Mouse (Mus musculus): Measurements from ENCODE around the gene Eps8l3.
A peak's percentile ranks its signal among the peaks of the same experiment; 100 is the strongest.

The Eps8l3 gene

DNA sequence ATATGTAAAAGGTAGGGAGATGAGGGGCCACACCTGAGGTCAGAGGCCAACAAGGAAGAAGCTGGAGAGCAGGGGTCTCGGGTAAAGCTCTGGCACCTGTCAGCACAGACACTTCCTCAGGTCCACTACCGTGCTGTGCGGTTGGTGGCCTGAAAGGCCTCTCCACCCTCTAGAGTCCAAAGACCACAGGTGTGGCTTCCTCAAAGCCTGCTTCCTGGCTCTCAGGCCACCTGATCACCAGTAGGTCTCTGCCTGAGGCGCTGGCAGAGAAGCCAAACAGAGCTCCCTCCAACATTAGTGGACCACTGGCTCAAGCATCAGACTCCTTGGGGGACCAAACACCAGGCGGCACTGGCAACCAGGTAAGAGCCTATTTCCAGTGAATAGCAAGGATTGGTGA, at the start of gene Eps8l3:
Eps8l3 (plus strand) TSS at position 225 of the 400 bp plus-strand sequence.
- DNase-seq (ENCODE audit: low spot score in 2 of 2) = no peak

DNA sequence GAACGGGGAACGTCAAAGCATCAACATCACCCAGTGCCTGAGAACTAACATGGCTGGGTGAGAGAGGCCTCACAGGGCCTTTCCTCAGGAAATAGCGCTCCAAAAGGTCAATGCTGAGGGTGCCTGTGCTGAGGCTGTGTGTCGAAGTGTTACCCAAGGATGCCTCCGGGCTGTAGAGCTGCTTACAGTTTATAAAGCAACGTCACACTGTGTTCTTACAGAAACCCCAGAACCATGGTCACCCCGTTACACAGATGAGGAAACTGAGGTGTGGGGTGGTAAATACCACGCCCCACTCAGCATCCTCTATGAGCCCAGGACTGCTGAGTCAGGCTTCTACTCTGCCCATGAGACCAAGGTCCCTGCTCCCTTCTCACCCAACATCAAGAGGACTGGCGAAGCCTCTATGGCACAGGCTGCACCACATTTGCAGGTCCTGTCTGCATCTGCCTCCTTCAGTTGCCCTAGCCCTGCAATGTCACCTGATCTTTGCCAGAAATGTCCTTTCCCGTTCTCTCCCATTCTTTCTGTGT, 49.1 kb upstream of the Eps8l3 start:
- DNase-seq (ENCODE audit: low spot score in 2 of 2) = no peak

- DNase-seq (ENCODE audit: low spot score in 2 of 2) = no peak
Observed at GRCm38 (mm10) chr3:107828518-107828917, 48.5 kb upstream of the Eps8l3 start.

DNA sequence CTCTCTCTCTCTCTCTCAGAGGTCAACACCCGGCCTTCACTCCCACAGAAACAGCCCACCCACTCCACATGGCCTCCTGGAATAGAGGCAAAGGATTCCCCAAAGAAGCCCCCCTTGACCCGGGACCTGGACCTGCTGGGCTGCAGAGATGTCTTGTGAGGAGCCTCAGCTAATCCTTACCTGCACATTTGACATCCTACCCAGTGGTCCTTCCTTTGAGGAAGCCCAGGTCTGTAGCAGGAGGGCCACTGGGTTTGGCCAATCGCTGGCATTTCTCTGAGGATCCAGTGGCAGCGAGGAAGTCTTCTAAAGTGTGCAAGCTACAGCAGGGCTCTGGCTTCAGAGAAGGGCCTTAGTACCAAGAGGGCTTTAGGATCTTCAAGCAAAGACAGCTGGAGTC, 48.0 kb upstream of the Eps8l3 start:
- no peak for DNase-seq (ENCODE audit: low spot score in 2 of 2)

DNA sequence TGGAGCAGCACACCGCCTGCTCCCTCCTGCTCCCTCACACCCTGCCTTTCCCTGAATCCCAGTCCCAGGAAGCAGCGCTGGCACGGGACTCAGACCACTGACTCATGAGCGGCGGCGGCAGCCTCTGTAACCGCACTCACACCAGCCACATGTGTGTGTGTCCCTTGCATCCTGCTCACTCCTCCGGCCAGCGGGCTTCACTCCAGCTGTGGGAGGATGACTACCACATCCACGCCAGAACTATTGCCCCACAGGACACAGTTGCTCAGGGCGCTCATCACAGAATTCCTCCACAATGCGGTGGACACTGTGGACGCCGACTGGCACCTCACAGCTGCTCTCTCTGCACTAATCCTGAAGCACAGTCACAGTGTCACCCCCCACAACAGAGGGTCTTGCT, 47.4 kb upstream of the Eps8l3 start:
- DNase-seq (ENCODE audit: low spot score in 2 of 2) = no peak

DNA sequence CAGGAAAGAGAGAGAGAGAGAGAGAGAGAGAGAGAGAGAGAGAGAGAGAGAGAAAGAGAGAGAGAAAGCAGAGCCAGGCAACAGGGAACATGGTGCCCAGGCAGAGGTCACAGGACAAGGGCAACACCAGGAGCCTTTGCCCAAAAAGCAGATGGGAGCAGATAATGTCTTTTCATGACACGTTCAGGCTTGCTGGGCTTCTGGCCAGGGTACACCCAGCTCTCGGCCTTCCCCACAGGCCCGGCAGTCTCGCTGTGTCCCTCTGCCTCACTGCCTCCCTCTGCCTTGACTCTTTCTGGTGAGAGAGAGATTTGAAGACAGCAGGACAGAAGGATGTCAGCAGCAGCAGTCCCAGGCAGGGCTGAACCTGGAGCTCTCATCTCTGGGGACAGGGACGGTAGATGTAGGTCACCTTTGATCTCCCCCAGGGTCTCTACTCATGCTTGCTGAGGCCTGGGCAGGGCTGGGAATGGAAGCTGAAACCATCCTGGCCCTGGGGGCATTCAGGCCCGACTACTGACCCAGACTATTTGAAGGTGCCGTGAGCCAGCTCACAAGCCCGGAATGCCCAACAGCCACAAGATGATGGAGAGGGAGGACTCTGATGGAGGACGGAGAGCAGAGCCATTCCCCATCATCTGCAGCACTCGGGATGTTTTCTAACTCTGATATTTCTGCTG, 45.0 kb upstream of the Eps8l3 start:
- no peak for DNase-seq (ENCODE audit: low spot score in 2 of 2)

DNA sequence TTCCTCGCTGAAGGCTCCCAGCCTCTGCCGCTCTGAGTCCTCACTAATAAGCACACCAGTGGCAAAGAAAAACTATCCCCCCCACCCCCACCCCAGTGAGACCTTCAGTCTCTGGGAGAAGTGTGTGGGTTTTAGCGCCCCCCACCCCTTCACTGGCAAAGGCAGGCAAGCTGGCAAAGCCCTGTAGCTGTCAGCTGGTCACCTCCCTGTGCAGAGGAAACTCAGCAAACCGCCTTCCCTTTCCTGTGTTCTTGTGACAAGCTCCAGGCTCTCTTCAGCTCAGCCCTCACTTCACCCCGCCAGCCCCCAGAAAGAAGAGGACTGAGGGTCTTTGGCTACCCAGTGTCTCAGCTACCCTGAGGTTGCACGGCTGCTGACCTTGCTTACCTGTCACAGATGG, 44.4 kb upstream of the Eps8l3 start:
- no peak for DNase-seq (ENCODE audit: low spot score in 2 of 2)

- DNase-seq (ENCODE audit: low spot score in 2 of 2) = no peak
Observed at GRCm38 (mm10) chr3:107833370-107833769, 43.7 kb upstream of the Eps8l3 start.

DNA sequence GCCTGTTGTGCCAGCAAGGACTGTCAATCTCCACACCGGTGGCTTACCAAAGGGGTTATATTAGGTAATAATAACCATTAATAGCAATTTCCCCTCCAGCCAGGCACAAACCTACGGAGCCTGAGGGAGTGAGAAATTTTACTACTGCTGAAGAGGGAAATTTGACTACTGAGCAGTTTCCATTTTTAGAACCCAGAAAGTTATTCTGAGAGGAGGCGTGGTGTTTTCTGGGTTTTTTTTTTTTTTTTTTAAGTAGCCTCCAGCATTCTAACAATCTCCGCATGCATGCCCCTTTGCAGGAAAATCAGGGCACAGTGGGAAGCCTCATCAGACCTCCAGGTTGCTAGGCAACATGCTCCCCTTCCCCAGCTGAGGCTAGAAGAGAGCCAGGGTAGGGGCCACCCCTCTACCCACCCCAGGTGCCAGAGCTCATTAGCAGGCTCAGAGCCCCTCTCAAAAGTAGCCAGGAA, 43.1 kb upstream of the Eps8l3 start:
- DNase-seq (ENCODE audit: low spot score in 2 of 2) = no peak

- peak in 1 of 2 experiments; percentile 26 for DNase-seq (ENCODE audit: low spot score in 2 of 2)
Observed at GRCm38 (mm10) chr3:107835301-107835700, 41.7 kb upstream of the Eps8l3 start.

GRCm38 (mm10) chr3:107839855-107840254, 37.2 kb upstream of the Eps8l3 start:
- DNase-seq (ENCODE audit: low spot score in 2 of 2) = no peak

DNA sequence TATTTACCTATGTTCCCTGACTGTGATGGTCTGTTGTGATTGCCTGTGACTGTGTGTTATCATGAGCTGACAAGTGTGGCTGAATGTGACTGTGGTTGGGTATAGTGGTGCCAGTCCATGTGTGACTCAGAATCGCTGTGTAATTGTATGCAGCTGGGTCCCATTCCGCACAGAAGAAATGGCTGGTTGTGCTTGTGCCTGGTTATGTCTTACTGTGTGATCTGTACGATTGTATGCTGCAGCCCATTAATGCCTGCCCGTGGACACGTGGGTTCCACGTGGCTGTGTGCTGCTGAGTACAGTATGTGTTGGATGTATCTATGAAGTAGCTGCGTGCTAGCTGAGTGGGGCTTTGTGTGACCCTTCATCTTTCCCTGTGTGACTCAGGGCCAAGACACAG, 36.2 kb upstream of the Eps8l3 start:
- no peak for DNase-seq (ENCODE audit: low spot score in 2 of 2)

DNA sequence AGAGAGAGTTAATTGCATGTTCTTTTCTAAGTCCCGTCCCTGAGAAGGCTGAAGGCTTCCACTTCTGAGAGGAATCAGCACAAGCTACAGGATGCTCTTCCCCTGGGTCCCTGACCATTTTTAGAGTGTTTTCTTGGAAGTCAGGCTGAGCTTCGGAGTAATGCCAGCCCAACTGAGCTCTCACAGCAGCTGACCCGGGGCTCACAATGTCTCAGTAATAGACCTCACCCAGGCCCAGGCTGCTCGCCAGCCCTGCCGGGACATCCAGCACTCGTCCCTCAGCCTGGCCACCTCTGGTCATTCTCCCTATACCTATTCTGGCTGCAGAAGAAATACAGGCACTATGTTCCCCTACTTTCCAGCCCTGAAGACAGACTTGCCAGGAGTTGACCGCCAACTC, 35.7 kb upstream of the Eps8l3 start:
- no peak for DNase-seq (ENCODE audit: low spot score in 2 of 2)

- DNase-seq (ENCODE audit: low spot score in 2 of 2) = no peak
Observed at GRCm38 (mm10) chr3:107843406-107843805, 33.6 kb upstream of the Eps8l3 start.

- no peak for DNase-seq (ENCODE audit: low spot score in 2 of 2)
Observed at GRCm38 (mm10) chr3:107844001-107844400, 33.0 kb upstream of the Eps8l3 start.

DNA sequence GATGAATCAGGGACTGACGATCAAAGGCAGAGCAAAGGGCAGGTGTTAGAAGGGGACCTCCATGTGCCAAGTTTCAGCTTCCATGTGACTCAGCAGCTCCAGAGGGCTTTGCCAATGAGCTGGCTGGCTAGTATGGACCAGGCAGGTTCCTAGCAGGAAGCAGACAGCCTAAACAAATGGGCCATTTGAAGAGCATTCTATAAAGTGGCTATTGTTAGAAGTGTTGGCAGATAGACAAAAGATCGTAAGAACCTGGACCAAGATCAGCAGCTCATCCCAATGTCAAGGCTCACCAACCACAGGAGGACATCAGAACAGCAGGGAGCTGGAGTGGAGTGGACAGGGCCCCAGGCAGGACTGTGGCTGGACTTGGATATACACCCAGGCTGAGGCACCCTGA, 32.5 kb upstream of the Eps8l3 start:
- no peak for DNase-seq (ENCODE audit: low spot score in 2 of 2)

GRCm38 (mm10) chr3:107846175-107846574, 30.9 kb upstream of the Eps8l3 start:
- no peak for DNase-seq (ENCODE audit: low spot score in 2 of 2)

GRCm38 (mm10) chr3:107846835-107847234, 30.2 kb upstream of the Eps8l3 start:
- no peak for DNase-seq (ENCODE audit: low spot score in 2 of 2)

GRCm38 (mm10) chr3:107848126-107848525, 28.9 kb upstream of the Eps8l3 start:
- DNase-seq (ENCODE audit: low spot score in 2 of 2) = no peak

DNA sequence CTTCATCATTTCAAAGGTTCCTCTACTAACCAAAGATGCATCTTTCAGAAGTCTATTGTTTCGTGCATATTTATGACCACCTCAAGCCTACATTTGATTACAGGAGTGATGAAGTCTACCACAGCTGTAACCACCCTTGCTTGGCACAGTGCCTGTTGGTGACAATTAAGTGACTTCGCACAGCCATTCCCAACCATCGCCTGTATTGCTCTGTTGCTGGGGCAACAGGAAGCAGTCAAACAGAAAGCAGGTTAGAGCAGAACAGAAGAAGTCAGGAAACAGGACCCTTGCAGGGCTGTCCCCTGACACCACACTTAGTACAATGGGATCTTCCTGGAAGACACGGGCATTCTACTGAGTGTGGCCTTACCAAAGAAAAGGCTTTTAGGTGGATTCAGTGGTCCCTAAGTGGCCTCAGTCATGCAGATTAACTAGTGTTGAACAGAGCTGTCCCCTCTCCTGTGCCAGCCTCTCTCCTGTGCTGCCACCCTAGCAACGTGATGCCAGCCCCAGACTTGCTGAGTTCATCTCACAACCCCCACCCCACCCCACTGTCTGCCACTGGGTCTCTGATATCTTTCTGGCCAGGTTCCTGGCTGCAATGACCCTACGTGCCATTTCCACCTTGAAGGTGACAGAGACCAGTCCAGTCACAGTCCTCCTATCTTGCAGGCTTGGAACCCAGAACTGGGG, 27.9 kb upstream of the Eps8l3 start:
- no peak for DNase-seq (ENCODE audit: low spot score in 2 of 2)

DNA sequence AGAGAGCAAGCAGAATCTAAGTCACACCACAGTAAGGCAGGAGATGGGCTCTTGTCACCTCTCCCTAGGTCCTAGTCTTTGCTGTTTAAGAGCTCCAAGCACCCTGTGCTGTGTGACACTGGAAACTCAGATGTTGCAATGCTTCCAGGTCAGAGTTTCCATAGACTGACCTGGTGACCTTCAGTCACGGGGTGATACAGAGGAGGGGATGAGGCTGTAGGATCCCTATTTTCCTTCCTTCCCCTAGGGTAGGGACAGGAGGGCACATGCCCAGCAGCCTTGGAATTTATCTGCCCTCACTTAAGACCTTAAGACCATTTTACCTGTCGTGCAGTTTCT, 27.4 kb upstream of the Eps8l3 start:
- DNase-seq (ENCODE audit: low spot score in 2 of 2) = no peak

DNA sequence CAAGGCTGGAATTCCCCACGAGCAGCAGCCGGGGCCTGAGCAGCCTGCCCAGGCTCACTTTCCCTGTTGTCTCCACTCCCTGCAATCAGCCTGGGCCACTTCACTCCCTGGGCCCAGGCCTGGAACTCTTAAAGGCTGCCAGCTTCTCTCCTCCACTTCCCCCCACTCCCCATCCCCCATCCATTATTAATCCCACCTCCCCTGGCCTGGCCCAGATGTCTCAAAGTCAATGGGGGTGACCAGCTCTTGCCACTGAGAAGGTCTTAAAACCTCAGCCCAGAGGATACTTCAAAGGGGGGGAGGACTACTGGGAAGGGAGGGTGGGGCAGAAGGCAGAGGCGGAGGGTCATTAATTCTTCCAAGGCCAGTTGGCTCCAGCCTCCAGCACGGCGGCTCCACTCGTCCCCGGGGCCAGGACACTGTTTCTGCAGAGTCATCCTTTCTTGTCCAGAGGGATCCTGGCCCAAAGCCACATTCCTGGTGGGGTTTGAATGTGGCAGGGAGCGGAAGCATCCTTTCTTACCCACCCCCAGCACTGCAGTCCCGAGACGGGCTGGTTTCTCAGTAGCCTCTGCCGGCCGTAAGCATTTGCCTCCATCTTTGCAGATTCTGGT, 26.5 kb upstream of the Eps8l3 start:
- no peak for DNase-seq (ENCODE audit: low spot score in 2 of 2)

GRCm38 (mm10) chr3:107852786-107853185, 24.2 kb upstream of the Eps8l3 start:
- no peak for DNase-seq (ENCODE audit: low spot score in 2 of 2)
